Mouse (Mus musculus) gastrocnemius, adult 18-20 months (tissue): ENCODE data around the gene Krt27. TPM values are rescaled to one million over a fixed set of nuclear protein-coding genes. Genes with fewer than 3 reads are reported as not detected.

Experiments used
- DNase-seq: peaks from one replicate; pipeline ENCODE4 v3.0.0; 2021; ENCODE audit warnings: low spot score
- total RNA-seq, 2 experiments: library from RNA; stranded (reverse); gene quantifications; 2 replicates each; pipeline ENCODE4 v1.2.3; 2021

Gene Krt27
- total RNA-seq, 2 experiments from 2014 or later: not detected

DNA sequence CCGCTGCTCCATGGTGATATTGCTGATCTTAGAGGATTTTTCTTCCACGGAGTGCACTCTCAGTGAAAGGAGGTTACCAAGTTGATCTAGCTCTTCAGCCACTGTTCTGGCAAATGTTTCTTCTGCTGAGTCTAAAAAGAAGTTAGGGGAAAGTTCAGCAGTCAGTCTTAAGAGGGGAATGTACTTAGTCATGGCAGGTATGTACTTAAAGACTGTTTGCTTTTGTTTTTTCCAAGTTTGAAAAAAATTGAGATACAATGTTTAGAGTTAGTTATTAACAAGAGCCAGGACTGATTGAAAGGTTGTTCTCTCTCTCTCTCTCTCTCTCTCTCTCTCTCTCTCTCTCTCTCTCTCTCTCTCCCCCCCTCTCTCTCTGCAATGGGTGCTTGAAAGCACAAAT, 21.2 kb downstream of the Krt27 start:
- no peak for DNase-seq

DNA sequence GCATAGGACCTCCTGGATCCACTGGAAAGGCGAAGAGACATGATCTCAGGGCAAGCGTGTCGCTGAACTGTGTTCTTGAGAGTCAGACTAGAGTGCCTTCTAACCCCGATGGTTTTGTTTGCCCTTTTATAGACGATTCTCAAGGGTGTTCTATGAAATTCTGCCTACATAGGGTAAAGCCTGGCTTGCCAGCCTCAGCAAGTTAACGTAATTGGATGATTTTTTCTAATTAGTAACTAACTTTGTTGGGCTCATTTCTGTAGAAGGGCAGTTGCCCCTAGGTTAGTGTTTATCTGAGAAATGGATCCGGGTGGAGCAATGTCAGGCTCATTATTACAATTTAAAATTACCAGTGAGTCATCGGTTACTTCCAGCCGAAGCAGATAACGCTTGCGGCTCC, 28.1 kb downstream of the Krt27 start, which contains the start of gene Krt25:
Krt25 (minus strand) TSS at position 101 of the 400 bp plus-strand sequence.
- DNase-seq: no peak

DNA sequence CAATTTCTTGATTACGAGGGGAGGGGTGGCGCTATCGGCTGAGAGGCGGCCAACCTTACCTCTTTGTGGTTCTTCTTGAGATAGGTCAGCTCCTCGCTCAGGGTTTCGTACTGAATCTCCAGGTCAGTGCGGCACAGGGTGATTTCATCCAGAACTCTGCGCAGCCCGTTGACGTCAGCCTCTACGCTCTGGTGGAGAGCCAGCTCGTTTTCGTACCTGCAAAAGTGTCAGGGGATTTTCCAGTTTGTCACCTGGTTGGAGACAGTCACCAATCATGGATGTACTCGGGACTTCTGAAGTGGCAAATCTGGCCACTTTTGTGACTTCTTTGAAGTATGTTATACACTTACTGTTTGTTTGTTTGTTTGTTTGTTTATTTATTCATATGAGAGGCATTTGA, 29.8 kb downstream of the Krt27 start:
- no peak for DNase-seq

DNA sequence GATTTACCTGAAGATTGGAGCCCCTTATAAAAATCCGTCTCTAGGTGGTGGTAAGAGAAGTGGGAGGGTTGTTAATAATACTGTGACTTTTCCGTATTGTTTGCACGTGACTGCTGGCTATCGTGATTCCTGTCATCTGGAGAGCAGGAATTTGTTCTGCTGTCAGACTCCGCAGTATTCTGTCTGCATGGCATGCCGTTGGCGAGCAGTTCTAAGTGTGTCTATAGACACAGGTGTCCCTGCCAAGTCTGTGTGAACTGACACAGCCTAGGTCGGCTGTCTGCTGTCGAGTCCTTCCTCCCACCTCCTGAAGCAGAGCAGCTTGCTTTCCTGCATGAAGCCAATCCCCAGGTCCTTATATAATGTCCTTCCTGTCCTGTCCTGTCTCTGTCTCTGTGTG, 31.8 kb downstream of the Krt27 start:
- DNase-seq: no peak

DNA sequence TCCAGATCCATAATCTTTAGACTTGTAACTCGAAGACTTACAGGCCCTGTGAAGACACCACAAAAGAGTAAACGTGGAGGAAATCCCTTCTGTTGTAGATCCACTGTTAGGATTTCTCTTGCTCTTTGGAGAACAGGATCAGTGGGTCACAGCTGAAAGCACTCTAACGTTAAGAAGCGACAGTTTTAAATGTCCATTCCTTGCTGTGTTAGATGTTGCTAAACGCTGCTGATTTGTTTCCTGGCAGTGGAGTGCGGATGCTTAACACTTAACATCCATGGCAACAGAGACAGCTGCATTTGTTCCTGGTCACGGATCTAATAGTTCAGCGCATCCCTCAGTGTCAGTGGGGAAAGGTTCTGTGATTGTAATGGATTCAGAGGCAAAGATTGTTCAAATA, 34.4 kb downstream of the Krt27 start:
- no peak for DNase-seq

DNA sequence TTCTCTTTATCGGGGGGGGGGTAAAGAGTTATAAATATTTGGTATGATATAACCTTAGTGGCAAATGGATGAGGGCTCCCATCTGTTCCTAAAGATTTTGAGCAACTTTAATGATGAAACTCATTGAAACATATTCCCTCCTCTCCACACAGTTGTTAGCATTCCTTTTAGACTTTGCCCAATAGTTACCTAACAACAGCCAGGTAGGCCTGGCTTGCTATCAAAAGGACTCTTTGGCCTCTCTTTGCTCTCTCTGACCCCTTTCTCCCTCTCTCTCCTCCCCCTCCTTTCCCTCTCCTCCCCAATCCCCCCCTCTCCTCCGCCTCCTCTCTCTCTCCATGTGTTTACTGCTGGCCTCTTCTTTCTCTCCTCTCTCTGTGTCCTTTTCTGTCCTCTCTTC, 36.3 kb downstream of the Krt27 start:
- DNase-seq: no peak

DNA sequence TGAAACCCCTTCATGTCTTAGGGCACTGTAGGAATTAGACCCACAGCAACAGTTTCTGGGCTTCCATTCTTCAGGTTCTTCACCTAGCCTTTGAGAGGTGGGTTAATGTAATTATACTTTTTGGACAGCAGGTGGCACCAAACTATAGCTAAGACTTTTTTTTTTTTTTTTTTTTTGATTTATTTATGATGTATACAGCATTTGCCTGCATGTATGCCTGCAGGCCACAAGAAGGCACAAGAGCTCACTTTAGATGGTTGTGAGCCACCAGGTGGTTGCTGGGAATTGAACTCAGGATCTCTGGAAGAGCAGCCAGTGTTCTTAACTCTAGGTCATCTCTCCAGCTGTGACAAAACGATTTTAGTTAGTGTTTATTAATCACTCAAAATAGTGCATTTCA, 40.0 kb downstream of the Krt27 start:
- peak; percentile 1 for DNase-seq

DNA sequence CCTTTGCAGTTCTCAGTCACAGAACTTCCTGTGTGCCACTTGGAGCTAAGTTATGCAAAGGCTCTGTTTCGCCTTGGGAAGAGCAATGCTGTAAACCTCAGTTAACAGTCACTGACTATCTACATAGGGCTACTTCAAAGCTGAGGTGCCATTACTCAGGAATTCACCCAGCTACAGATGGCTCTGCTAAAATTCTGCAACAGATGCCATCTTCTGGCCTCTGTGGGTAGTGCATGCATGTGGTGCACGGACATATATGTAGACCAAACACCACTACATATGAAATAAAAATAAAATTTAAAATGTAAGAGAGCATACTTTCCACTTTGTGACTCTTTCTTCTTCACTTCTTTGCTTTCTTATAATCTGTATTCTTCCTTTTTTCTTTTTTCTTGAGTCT, 43.3 kb downstream of the Krt27 start:
- DNase-seq: peak; percentile 40

Other genes with a start within 250 kb of the Krt27 start
- gene Ccr7, start 196.0 kb downstream of the Krt27 start, total RNA-seq: not detected
- gene Smarce1, start 120.1 kb downstream of the Krt27 start, total RNA-seq: 10 to 100 TPM; 28.0 to 33.2 TPM
- gene Krt222, start 107.0 kb downstream of the Krt27 start, total RNA-seq: 1 to 10 TPM; 2.4 TPM
- not detected for gene Krt24, start 65.8 kb downstream of the Krt27 start, total RNA-seq
- under 1 TPM in 1 of 2 experiments, not detected in 1; 0.18 TPM for gene Krt25, start 28.2 kb downstream of the Krt27 start, total RNA-seq
- not detected for gene Krt26, start 13.1 kb downstream of the Krt27 start, total RNA-seq
- not detected for gene Krt28, start 23.8 kb upstream of the Krt27 start, total RNA-seq
- gene Krt10, start 38.3 kb upstream of the Krt27 start, total RNA-seq: 1 to 10 TPM; 2.6 to 3.1 TPM
- gene Krt12, start 71.2 kb upstream of the Krt27 start, total RNA-seq: not detected
- gene Krt20, start 87.0 kb upstream of the Krt27 start, total RNA-seq: under 1 TPM in 1 of 2 experiments, not detected in 1; 0.14 TPM
- not detected for gene Krt23, start 142.0 kb upstream of the Krt27 start, total RNA-seq
- gene Krt39, start 170.2 kb upstream of the Krt27 start, total RNA-seq: not detected
- gene Krt40, start 192.1 kb upstream of the Krt27 start, total RNA-seq: not detected
- under 1 TPM in 1 of 2 experiments, not detected in 1; 0.32 TPM for gene Krtap3-3, start 199.8 kb upstream of the Krt27 start, total RNA-seq
- not detected for gene Krtap3-2, start 205.7 kb upstream of the Krt27 start, total RNA-seq
- not detected for gene Gm11939, start 208.4 kb upstream of the Krt27 start, total RNA-seq
- gene Krtap3-1, start 215.5 kb upstream of the Krt27 start, total RNA-seq: not detected
- gene Krtap1-5, start 229.9 kb upstream of the Krt27 start, total RNA-seq: not detected
- gene Krtap1-4, start 232.6 kb upstream of the Krt27 start, total RNA-seq: not detected
- not detected for gene Krtap1-3, start 240.2 kb upstream of the Krt27 start, total RNA-seq
- not detected for gene Krtap9-3, start 247.0 kb upstream of the Krt27 start, total RNA-seq